Mouse (Mus musculus): ENCODE data around the gene Suco. TPM values are rescaled to one million over a fixed set of nuclear protein-coding genes. Genes with fewer than 3 reads are reported as not detected.

The Suco gene
- total RNA-seq, 2 experiments from 2014 or later = 36.9 to 37.4 TPM

DNA sequence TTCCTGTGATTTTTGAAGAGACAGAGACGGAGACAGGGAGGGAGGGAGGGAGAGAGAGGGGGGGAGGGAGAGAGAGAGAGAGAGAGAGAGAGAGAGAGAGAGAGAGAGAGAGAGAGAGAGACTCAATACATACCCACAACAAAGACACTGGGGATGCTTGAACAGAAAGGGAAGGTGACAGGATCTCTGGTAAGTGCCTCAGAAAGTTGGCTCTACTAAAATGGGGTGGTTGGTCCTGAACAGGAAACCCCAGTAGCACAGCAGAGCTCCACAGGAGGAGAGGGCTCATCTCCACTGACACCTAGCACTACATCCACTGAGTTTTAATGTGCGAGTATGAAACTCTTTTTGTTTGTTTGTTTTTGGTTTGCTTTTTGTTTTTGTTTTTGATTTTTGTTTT lies 75.2 kb downstream of the Suco start:
- intact Hi-C loops (cut with DNase I) = no loop called here
- TF ChIP-seq CTCF (IDR thresholded peaks at IDR 0.05) = no peak
- H3K27ac ChIP-seq = no peak overlapping the region
- H3K4me3 ChIP-seq = no peak overlapping the region
- DNase-seq (ENCODE audit: extremely low spot score in 1 of 2, low spot score in 2 of 2) = no peak

DNA sequence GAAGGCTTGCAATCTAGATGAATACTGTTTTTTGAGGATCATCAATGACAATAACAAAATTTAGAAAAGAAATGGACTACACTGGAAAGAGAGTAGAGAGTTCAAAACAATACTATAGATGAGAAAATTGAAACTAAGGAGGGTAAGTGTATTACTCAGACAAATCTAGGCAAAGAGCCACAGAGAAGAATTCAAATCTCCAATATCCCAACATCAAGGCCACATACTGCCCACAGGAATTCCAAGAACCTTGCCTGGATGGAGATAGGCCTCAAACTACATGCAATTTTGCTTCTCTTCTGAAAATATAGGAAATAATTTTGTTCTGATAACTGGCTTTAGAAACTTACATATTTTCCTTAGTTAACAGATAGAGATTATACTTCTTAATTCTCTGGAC lies 76.2 kb downstream of the Suco start:
- DNase-seq (ENCODE audit: extremely low spot score in 1 of 2, low spot score in 2 of 2) = no peak
- intact Hi-C loops (cut with DNase I) = no loop called here
- H3K27ac ChIP-seq = no peak overlapping the region
- TF ChIP-seq CTCF (IDR thresholded peaks at IDR 0.05) = no peak
- H3K4me3 ChIP-seq = no peak overlapping the region

DNA sequence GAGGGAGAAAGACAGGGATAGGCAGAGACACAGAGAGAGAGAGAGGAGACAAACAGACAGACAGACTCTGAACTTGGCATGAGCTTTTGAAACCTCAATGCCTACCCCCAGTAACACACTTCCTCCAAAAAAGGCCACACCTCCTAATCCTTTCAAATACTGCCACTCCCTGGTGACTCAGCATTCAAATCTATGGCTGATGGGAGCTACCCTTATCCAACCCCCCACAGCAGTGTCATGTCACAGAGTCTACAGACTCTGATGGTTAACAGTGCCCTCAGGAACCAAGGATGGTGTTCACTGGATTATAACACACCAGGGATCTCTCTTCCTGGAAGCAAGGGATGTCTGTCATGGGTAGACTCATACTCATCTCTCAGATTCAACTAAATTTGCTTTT lies 76.7 kb downstream of the Suco start:
- H3K27ac ChIP-seq = no peak overlapping the region
- TF ChIP-seq CTCF (IDR thresholded peaks at IDR 0.05) = no peak
- intact Hi-C loops (cut with DNase I) = no loop called here
- DNase-seq (ENCODE audit: extremely low spot score in 1 of 2, low spot score in 2 of 2) = no peak
- no peak overlapping the region for H3K4me3 ChIP-seq

DNA sequence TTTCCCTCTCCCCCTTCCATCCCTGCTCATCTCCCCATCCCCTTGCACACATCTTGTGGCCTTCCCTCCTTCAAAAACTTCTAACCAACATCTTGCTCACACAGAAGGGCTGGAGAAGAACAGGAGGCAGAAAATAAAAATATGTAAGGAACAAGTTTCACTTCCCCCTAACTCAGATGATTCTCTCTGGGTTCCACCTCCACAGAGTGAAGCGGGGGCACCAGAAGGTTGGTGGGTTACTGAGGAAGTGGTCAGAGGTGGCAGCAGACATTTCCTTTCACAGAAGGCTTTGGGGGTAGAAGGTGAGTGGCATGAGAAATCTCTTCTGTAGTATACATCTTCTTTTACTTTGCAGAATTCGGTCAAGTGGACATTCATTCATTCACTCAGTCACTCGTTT lies 77.6 kb downstream of the Suco start:
- intact Hi-C loops (cut with DNase I) = no loop called here
- TF ChIP-seq CTCF (IDR thresholded peaks at IDR 0.05) = no peak
- H3K4me3 ChIP-seq = no peak overlapping the region
- DNase-seq (ENCODE audit: extremely low spot score in 1 of 2, low spot score in 2 of 2) = no peak
- H3K27ac ChIP-seq = no peak overlapping the region

DNA sequence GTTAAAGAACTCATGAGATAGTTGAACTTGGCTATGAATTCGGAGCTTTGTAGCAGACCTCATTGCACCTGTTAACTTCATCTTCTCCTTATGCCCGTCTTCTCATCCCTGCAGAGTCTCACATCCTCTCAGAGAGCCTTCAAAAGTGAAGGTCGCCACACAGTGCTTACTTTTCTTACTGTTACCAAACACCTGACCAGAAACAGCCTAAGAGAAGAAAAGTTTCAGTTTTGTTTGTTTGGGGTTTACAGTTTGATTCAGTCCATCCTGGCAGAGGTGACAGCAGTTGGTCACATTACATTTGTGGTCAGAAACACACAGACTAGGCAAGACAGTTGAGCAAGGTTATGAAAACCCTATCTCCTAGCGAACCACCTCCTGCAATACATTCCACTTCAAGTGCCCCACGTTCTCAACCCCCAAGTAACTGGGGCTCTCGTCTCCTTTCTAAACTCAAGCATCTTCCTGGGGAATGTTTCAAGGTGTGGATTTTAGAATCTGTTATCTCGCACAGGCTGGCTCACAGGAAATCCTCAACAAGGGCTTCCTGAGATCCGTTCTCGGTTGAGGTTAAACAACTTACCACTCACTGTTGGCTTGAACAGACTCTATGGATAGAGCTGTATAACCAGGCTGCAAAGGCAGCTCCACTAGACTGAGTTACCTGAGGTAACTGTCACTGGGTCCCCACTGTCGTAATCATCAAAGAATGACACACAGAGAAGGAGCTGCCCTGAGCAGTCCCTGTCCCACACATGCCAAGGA lies 81.9 kb downstream of the Suco start:
- intact Hi-C loops (cut with DNase I) = no loop called here
- Histone ChIP-seq H3K27ac (no peak overlapping the region), H3K4me3 (no peak overlapping the region)
- TF ChIP-seq CTCF (IDR thresholded peaks at IDR 0.05) = no peak
- DNase-seq (ENCODE audit: extremely low spot score in 1 of 2, low spot score in 2 of 2) = no peak

DNA sequence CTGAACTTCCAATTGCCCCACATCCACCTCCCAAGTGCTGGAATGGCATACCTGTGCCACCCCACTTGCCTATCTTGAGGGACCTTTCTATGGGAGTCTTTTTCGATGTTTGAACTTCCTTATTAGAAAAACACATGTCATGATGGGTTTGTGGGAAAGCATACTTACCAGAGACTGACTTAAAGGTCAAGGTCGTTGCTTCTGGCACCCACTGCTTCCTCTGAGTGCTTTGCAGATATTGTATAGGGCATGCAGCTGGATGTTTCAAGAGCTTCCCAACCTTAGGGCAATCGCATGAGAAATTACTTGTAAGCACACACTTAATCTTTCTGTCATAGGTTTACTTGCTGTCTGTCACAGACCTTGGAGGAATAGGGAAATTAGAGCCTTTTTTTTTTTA lies 83.2 kb downstream of the Suco start:
- TF ChIP-seq CTCF (IDR thresholded peaks at IDR 0.05) = no peak
- H3K4me3 ChIP-seq = no peak overlapping the region
- H3K27ac ChIP-seq = no peak overlapping the region
- intact Hi-C loops (cut with DNase I) = no loop called here
- DNase-seq (ENCODE audit: extremely low spot score in 1 of 2, low spot score in 2 of 2) = no peak

DNA sequence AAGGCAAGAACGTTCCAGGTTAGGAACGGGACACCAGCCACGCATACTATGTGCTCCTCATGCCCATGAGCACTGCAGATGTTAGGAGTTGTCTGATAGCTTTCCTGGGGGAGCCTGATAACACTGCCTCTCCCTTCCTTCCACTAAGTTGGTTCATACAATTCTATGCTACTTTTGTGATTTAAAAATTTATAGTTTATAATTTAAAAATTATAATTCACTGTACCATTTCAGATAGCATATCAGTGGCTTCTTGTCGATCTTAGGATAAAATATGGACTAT lies 83.9 kb downstream of the Suco start:
- no peak for TF ChIP-seq CTCF (IDR thresholded peaks at IDR 0.05)
- DNase-seq (ENCODE audit: extremely low spot score in 1 of 2, low spot score in 2 of 2) = no peak

DNA sequence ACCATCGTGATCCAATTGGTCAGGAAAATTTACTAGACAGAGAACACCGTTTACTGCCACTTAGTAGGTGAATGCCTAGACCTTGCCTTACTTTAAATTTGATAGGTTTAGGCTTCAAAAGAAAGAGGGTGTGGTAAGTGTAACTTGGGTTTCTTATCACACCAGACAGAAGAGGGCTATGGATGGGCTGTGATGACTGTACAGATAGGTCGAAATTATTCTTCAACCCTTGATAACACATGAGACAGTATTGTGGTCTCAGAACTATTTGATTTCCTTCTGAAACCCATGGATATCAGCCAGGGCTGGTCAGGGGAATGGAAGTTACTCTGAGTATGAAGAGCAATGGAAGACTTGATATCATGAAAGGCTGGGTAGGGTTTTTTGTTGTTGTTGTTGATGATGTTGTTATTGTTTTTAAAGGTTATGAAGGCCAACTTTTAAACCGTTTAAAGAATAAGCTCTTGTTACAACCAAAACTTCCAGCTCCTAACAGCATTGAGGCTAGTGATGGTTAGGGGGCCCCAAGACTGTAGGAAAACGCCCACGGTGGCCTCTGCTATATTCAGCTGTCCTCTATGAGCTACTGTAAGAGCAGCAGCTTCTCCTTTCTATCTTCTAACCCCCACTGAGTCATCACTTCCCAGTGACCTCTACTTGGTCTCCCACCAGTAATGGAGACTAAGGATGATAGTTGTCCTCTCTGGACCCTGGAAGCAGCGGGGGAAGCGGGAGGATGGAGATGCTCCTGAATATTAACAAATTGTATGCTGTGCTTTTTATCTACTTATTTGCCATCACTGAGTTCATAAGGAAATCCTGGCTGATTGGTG lies 84.4 kb downstream of the Suco start:
- TF ChIP-seq CTCF (IDR thresholded peaks at IDR 0.05) = no peak
- H3K4me3 ChIP-seq = no peak overlapping the region

More for the DNA sequence above, 83.9 kb downstream of the Suco start:
- Histone ChIP-seq H3K4me3 (no peak overlapping the region), H3K27ac (no peak overlapping the region)
- intact Hi-C loops (cut with DNase I) = no loop called here

DNA sequence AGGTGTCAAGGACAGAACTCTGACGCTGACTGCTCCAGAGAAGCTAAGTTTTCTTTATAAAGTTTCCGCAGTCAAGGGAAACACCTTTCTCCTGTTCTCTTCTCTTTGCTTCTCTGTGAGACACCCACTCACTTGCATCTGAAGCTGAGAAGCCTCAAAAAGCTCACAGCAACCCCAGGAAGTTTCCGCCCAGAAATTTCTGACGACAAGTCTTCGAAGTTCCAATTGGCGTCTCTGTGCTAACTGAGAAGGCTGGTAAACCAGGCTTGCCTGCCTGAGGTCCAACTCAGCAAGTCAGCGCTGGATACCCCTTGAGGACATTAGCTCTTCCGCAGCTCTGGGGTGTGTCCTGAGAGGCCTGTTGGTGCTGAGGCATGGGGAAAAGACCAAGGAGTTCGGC lies 88.1 kb downstream of the Suco start, which contains the start of gene Fasl:
TSS of gene Fasl (minus strand) at position 157 of the 400 bp plus-strand sequence.
- intact Hi-C loops (cut with DNase I) = no loop called here
- TF ChIP-seq CTCF (IDR thresholded peaks at IDR 0.05) = no peak
- no peak for DNase-seq (ENCODE audit: extremely low spot score in 1 of 2, low spot score in 2 of 2)
- H3K27ac ChIP-seq = no peak within 1 kb of the TSS
- no peak within 1 kb of the TSS for H3K4me3 ChIP-seq

More for the DNA sequence above, 84.4 kb downstream of the Suco start:
- no peak for DNase-seq (ENCODE audit: extremely low spot score in 1 of 2, low spot score in 2 of 2)
- intact Hi-C loops (cut with DNase I) = no loop called here
- H3K27ac ChIP-seq = no peak overlapping the region

DNA sequence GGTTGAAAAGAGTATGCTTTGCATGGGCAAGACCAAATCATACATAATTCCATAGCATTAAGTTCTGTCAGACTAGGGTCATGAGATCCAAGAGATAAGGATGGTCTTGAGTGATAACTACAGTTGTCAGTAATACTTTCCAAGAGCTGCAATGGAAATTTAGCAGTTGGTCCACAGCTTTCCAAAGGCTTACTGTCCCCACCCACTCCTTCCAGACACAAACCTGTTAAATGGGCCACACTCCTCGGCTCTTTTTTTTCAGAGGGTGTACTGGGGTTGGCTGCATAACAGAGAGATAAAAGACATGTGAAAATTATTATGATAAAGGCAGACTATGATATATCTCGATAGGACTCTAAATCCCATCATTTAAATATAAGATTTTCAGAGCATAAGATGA lies 93.8 kb downstream of the Suco start:
- DNase-seq (ENCODE audit: extremely low spot score in 1 of 2, low spot score in 2 of 2) = no peak
- intact Hi-C loops (cut with DNase I) = no loop called here
- TF ChIP-seq CTCF (IDR thresholded peaks at IDR 0.05) = no peak
- Histone ChIP-seq H3K27ac (no peak overlapping the region), H3K4me3 (no peak overlapping the region)

DNA sequence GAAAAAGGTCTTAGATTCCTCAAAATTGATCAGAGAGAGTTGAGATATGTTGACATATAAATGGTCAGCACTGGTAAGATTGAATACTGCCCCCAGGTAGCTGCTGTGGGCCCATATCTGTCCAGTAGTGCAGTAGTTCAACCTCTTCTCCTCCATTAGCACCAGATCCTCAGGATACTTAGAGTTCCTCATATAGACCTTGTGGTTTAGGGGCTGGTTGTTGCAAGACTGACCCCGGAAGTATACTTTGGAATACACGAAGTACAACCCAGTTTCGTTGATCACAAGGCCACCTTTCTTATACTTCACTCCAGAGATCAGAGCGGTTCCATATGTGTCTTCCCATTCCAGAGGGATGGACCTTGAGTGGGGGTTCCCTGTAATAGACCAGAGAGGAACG lies 94.9 kb downstream of the Suco start:
- no peak for TF ChIP-seq CTCF (IDR thresholded peaks at IDR 0.05)
- Histone ChIP-seq H3K27ac (no peak overlapping the region), H3K4me3 (no peak overlapping the region)
- intact Hi-C loops (cut with DNase I) = no loop called here
- DNase-seq (ENCODE audit: extremely low spot score in 1 of 2, low spot score in 2 of 2) = no peak

DNA sequence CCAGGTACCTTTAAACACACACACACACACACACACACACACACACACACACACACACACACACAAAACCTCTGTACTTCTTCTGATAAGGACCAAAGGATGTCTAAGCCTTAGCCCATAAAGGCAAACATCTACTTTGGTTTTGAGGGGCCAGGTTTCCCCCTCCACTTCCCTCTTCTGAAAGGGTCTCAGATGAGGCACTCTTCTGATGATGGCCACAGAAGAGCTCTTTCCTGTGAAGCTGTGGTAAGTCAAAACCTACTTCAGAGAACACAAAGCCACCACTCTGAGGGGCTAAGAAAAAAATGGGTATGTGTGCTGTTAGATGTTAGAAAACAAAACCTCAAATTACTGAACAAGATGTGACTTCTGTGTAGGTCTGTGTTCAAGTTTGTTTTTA lies 97.4 kb downstream of the Suco start:
- intact Hi-C loops (cut with DNase I) = no loop called here
- no peak for DNase-seq (ENCODE audit: extremely low spot score in 1 of 2, low spot score in 2 of 2)
- H3K27ac ChIP-seq = no peak overlapping the region
- H3K4me3 ChIP-seq = no peak overlapping the region
- no peak for TF ChIP-seq CTCF (IDR thresholded peaks at IDR 0.05)

DNA sequence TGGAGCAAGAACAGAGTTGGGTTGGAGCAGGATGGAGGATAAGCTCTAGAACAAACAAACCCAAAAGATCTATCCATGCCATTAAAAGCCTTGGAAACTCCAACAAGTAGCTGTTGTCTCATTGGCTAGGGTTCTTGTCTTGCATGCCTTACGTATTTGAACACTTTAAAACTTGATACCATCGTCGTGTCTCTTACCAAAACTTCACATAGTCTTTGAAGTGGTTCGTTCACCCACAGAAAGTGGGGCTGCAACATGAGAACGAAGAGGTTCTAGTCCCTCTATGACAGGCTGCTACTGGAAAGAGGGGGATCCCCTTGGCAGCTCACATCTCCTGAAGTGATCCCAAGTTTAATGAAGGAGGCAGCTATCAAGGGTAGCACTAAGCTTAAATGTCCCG lies 101.3 kb downstream of the Suco start:
- no peak for TF ChIP-seq CTCF (IDR thresholded peaks at IDR 0.05)
- Histone ChIP-seq H3K4me3 (no peak overlapping the region), H3K27ac (no peak overlapping the region)
- intact Hi-C loops (cut with DNase I) = no loop called here
- DNase-seq (ENCODE audit: extremely low spot score in 1 of 2, low spot score in 2 of 2) = no peak
